Mouse (Mus musculus) granulocyte monocyte progenitor cell, adult 5-6 weeks (primary cell): Measurements from ENCODE around the gene Ipo4. TPM values are rescaled to one million over a fixed set of nuclear protein-coding genes. Genes with fewer than 3 reads are reported as not detected.

Source experiments
- ATAC-seq: replicated peaks from 2 replicates; pipeline ENCODE4 v1.8.0; 2016; ENCODE audit warnings: mild to moderate bottlenecking, moderate TSS enrichment, inconsistent platforms; ENCODE audit not compliant: poor library complexity, severe bottlenecking
- total RNA-seq, 2 experiments: library from RNA; stranded (forward) in 1 of 2; stranded (reverse) in 1 of 2; fragments of 200-712, 200-1000 nt in 1 of 2; fragments of >200 nt in 1 of 2; fragmentation: Nextera tagmentation in 1 of 2; gene quantifications; 2 replicates each; pipeline ENCODE4 v1.2.3; 2014 to 2017

Ipo4 gene
- total RNA-seq (2014; fragmentation: Nextera tagmentation) (47.3 and 49.7 TPM in 2 replicates), total RNA-seq (2017) (14.3 and 25.5 TPM in 2 replicates)

DNA sequence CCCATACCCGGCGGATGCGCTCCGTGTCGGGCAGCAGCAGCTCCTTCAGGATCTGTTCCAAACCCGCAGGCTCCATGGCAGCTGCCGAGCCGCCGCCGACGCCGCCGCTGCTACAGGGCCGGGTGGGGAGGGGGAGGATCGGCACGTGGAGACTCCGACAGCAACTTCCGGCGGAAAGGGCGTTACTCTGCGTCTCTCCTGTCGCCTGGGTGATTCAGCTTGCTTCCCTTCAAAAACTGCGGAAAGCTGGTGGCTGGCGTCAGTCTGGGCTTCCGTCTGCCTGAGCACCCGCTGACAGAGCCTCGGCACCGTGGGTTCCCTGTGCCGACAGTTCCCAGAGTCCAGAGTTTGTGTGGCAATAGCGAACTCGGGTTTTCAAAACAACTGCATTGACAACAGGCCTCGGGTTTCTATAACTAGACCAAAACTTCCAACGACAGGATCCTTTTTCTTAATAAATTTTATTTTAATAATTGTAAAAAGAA lies at the start of gene Ipo4:
Gene Ipo4, minus strand, starts transcription at position 435 of the 485 bp plus-strand sequence.
- peak; percentile 95 for ATAC-seq

DNA sequence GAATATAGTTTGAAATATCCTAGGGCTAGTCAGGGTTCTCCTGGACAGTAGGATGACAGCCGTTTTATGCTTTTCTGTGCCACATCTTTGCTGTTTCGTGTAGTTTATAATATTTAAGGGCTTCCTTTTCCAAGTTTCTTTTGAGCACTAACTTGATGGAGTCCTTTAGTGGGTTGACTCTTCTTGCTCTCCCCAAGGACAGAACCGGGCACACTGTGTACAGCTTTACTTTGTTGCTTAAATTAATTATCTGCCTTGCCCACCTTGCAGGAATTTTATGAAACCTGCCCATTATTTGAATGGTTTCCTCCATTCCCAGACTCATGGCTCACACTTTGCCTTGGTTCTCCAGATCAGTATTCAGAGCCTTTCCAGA lies 46.3 kb upstream of the Ipo4 start:
- 0 out of 2 replicates have a peak, but pooled peaks have one; percentile 1 for ATAC-seq

DNA sequence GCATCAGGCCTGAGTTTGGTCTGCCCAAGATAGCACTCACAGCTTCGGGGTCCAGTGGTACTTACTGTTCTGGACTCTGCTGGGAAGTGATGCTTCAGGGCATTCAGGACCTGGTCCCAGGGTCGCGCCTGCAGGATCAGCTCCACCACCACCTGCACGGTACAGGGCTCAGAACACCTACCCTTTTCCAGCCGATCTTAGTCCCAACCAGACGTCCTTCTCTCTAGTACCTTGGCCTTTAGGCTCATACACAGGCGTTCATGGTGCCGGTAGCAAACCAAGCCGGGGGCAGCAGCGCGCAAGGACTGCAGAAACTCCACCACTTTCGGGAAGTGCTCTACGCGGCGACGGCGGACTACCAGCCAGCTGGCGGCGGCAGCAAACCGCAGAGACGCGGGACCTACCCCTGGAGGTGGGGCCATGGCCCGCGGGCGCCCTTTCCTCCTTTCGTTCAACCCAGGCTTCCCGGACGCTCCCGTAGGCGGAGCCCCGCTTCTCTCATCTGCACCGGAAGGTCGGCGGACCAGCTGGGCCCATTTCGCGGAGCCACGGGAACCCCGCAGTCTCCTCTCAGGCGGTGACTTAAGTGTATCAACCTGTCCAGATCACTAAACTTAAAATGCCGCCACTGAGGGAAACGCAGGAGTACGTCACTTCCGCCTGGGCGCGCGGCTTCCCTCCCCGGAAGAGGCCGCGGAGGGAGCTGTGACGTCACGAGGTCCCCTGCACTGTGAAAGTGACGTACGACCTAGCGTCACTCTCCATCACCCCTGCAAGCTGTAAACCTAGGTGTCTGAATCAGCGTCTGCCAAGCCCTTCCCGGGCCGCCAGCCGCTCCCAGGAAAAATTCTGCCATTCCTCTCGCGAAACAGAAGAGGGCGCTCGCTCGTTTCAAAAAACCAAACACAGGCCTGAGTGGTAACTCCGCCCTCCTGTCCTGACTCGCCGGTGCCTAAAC lies 45.7 kb upstream of the Ipo4 start, which contains the start of gene Tinf2:
Gene Tinf2, minus strand, starts transcription at position 661 of the 958 bp plus-strand sequence.
- ATAC-seq: peak; percentile 91

DNA sequence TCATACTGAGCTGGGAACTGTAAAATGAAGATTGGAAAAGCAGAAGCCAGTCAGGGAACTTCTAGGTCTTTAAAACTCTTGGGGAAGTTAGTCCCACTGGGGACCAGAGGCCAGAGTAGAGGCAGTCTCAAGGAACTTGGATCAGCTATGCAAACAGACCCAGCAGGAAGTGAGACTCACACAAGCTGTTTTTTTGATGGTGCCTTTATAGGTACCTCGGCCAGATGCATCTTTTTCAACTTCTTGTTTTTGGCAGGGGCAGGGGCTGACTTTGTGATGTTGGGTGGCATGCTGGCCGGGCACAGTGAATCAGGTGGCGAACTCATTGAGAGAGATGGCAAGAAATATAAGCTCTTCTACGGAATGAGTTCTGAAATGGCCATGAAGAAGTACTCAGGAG lies 41.9 kb upstream of the Ipo4 start:
- ATAC-seq: no peak

DNA sequence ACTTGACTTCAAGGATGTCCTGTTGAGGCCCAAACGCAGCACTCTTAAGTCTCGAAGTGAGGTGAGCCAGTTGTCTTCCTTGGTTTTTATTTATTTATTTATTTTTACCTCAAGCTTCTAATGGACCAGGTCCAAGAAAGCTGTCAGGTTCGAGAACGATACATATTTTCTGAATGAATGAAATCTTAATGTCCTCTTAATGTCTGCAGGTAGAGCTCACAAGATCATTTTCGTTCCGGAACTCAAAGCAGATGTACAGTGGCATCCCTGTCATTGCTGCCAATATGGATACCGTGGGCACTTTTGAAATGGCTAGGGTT lies 36.9 kb upstream of the Ipo4 start:
- no peak for ATAC-seq

DNA sequence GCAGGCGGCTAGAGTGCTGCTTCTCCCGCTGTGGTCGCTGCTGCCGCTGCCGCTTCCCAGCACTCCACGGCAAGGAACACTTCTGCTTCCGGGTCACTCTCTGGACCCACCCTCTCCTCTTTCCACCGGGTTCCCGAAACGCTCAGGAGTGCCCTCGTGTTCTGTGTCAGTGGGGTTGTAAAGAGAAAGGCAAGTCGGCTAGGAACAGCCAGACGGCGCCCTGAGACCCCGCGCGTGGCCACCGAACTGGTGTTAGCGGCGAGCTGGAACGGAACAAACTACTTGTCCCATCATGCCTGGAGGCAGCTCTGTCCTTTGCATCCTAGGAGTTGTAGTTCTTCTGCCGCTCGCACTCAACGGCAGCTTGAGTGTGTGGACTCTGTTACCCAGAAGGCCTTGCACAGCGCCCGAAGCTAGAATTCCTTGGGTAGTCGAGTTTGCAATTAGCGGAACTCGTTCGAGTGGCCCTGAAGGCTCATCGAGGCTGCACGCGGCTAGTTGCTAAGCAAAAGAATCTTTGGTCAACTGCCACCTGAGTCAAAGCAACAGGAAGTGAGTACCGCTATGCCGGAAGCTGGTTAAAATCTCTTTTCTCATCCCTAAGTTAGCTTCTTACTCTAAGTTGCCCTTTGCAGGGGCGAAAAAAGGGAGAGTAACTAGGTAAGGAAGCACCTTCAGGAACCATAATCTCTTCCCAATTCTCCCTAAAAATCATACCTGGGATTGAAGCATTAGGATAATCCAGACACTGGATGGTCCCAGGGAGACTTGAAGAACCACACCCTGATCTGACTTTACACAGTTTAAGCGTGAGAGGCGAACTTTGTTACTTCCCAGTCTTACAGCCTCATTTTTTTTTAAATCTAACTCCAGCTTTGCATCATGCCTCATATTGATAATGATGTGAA lies 36.3 kb upstream of the Ipo4 start, which contains the start of the genes Gmpr2 and Nedd8:
Gene Gmpr2, plus strand, starts transcription at position 109 of the 908 bp plus-strand sequence.
Gene Nedd8, minus strand, starts transcription at position 292 of the 908 bp plus-strand sequence.
- ATAC-seq: peak; percentile 97

DNA sequence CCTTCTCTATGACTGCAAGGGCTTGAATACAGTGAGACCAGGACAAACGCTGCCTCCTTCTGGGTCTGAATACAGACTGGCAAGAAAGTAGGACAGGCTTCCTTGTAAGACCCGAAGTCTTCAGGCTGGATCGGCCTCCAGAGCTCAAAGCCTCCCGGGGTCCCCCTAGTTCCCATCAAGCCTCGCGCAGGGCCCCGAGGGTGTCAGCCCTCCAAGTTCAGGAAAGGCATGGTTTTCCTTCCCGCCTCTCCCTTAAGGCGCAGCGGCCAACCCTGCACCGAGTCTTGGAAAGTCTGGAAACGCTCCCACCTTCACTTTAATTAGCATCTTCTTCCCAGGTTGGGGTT lies 35.7 kb upstream of the Ipo4 start:
- peak; percentile 25 for ATAC-seq

DNA sequence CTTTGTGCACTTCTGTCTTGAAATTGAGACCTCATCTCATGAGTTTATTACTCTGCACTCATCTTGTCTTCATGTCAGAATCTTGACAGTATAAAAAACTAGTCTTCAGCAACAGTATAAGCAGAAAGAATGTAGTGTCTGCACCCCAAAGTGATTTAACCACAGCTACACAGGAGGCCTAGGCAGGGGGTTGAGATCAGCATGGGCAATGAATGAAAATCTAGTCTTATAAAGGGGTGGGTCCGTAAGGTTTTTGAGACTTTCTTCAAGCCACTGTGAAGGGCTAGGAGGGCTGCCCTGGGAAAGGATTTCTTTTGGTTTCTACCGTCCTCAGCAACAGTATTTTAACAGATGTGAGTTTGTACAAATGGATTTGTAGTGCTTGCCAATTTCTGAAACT lies 24.9 kb upstream of the Ipo4 start:
- ATAC-seq: peak; percentile 17; the same call in 1 of the 2 replicates

DNA sequence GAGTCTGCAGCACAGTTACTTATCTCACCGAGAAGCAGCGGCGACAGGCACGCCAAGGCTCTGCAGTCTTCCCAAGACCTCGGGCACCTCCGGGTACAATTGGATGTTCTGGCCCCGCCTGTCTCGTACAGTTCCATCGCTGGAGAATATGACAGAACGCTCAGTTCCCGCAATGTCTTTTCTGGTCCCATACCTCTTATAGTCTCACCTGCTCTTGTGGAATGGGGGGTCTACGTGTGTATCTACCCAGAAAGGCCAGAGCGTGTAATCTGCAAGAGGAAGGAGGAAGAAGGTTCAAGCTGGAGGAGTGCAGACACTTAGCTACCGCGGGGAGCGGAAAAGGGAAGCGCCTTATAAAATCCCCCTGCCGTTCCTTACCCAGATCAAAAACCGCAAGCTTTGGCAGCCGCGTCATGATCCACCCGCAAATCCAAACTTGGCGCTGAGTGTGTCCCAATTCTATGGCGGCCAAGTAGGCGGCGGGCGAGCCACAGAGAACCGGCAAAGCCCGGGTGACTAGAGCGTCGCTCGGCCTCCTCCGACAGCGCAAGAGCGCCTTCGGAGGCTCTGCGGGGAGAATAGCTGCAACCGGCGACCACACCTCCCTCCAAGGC lies 24.3 kb upstream of the Ipo4 start, which contains the start of gene Mdp1:
Gene Mdp1, minus strand, starts transcription at position 549 of the 614 bp plus-strand sequence.
- peak; percentile 96 for ATAC-seq

DNA sequence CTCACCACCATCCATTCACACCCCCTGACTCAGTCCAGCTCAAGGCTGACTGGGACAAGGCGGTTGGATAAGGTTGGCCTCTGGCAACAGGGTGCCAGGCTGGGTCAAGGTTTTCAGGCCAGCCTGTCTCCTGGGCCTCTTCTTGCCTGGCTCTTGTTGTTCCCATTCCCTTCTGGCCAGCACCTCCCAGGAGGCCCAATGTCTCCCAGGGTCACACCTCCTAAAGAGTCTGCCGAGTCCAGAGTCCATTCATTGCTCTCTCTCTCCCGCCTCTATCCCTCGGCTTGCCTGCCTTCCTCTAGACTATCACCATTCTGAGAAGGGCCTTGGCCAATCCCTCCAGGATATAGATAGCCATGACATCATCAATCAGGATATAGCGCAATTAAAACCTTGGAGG lies 22.3 kb upstream of the Ipo4 start:
- ATAC-seq: no peak

DNA sequence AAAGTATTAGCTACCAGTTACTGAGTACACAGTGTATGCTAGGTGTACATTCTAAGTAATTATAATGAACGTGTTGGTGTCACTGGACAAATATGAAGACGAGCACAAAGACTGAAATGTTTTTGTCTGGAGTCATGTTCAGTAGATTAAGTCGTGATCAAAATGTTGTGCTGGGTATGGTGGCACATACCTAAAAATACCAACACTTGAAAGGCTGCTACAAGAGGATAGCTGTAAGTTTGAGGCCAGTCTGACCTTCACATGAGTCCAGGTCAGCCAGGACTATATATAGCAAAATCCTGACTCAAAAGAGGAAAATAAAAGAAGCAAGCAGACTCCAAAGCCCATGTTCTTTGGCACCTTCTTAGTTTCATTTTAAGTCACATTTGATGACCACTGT lies 21.2 kb upstream of the Ipo4 start:
- no peak for ATAC-seq

DNA sequence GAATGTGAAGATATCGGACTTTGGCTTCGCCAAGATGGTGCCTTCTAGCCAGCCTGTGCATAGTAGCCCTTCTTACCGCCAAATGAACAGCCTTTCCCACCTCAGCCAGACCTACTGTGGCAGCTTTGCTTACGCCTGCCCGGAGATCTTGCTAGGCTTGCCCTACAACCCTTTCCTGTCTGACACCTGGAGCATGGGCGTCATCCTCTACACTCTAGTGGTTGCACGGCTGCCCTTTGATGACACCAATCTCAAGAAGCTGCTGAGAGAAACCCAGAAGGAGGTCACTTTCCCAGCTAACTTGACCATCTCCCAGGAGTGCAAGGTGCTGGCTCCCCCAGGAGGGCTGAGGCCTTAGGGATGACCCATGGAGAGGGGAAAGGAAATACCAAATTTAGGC lies 15.8 kb upstream of the Ipo4 start:
- ATAC-seq: no peak

DNA sequence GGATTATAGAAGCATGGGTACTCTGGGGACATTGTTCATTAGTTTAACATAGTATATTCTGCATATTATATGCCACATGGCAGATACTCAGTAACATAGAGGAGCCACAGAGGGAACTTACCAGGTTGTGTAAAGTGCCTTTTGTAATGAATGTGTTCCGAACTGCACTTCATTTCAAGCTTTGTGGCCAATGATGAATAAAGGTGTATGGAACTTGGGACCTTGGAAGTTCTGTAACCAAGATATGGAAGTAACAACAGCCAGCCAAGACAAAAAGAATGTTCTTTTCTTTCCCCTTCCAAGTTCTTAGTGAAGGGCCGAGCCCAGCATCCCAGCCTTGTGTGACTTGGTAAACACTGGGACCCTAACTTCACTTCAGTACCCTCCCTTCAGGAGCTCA lies 14.1 kb upstream of the Ipo4 start, which contains the start of gene Tssk4:
Gene Tssk4, plus strand, starts transcription at position 301 of the 400 bp plus-strand sequence.
- no peak for ATAC-seq

DNA sequence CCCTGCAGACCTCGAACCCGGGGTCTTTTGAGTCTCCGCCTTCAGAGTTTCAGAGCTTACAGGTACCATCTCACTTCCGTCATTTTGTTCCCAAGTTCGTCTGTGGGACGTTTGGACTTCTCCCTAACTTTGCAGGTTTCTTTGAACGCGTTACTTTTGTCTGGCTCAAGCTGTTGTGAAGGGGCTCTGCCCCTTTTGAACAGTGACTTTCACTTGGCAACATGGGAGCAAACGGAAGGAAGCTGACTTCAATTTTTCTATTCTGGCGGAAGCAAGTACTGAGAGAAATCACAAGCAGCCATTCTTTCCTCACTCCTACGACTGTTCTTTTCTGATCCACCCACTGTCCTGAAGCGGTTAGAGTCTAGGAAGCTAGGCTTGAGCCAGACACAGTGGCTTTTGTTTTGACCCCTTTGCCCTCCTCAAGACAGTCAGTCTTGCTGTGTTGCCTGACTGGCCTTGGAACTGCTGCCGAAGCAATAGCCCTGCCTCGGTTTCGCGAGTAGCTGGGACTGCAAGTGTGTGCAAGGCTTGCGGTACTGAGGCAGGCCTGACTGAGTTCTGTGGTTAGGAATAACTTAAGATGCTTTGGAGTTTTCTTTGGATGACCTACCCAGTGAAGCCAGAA lies 8.6 kb upstream of the Ipo4 start:
- ATAC-seq: peak; percentile 13

DNA sequence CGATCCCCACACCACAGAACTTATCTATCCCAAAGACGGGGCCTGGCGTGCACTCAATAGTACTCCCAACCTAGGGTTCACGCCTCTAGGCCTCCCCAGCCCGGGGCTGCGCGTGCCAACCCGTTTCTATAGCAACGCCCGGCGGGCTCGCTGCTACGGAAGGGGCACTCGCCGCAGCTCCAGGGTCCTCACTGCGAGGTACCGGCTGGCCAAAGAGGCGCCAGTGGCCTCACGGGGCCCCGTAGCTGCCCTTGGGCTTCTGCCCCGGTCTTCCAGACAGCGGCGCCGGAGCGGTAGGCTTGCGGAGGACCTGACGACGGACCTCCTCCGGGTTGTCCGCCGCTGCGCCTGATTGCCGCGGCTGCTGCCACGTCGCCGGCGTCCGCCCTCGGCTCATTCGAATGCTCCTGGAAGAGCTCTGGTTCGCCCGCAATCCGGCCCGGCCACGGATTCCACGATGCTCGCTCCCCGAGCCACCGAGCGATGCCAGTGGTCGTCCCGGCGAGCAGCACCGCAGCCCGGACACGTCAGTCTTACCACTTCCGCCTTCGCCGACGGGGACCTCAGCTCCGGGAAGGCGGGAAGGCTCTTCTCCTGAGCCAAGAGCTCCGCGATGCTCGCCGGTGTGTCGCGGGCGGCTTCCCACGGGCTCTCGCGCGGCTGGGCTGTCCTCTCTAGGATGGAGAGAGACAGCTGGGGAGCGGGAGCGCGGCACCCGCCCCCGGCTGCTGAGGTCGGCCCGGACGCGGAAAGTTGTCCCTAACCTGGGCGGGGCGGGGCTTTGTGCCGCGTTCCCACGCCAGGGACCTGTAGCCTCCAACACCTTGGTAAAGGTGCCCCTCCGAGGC lies 7.5 kb upstream of the Ipo4 start, which contains the start of gene Tm9sf1:
Gene Tm9sf1, minus strand, starts transcription at position 747 of the 848 bp plus-strand sequence.
- ATAC-seq: peak; percentile 85

DNA sequence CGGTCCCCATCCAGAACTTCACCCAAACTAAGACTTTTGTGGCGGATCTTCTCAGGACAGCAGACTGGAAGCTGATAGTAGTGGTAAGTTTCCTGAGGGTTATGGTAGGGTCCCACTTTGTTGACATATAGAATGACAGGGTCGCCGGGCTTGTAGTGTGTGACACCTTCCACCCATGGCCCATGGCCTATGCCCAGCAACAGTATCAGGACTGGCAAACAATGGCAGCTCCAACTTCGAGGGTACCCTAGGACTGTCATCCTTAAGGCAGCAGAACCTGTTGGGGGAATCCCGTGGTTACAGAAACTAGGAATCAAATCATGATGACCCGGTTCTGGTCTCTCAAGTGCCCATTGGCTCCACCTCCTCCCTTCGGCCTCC lies 6.9 kb upstream of the Ipo4 start:
- no peak for ATAC-seq

DNA sequence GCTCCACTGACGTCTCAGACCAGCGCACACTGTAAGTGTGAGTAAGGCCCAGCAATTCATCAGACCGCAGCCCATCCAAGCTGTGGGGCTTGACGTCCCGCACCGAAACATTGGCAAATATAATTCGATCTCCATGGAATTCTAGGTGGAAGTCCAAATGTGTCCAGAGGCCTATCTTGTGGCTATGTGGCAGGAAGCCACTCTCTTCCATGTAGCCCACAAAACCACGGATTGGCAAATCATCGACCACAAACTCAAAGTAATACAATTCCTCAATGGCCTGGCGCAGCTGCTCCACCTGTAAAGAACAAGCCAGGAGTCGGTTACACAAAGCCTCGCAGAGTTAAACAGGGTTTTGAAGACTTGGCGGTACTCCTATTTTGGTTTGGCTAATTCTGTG lies 5.5 kb upstream of the Ipo4 start:
- ATAC-seq: no peak

DNA sequence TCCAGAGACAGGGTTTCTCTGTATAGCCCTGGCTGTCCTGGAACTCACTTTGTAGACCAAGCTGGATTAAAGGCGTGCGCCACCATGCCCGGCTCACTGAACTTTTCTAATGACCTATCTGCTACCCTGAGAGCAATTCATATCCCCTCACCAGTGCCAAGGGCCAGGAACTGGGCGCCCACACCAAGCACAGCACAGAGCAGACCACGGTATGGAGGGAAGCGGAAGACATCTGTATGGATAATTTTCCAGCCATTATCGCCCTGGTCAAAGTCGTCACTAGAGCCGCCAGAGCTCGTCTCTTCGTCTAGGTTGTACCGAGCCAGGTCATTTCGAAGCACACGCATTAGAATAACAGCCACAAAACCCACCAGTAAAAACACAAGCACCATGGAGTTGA lies 5.1 kb upstream of the Ipo4 start:
- ATAC-seq: no peak

DNA sequence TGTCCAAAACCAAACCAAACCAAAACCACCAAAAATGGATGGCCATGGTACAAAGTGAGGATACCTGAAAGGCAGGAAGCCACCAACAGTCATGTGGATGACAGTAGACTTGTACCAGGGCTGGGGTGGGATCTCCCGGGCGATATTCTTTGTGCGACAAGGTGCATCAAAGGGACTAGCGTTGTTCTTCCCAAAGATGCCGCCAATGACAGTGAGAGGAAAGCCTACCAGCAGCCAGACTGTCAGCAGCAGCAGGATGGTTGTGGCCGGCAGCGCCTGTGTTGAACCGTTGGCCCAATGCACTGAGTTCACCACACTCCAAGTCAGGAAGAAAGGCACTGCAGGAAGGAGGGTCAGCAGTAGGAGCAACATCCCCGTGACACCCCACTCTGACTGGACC lies 2.0 kb upstream of the Ipo4 start, which contains the start of gene Gm49378:
Gene Gm49378, minus strand, starts transcription at position 101 of the 400 bp plus-strand sequence.
- no peak for ATAC-seq
